Mouse (Mus musculus) adrenal gland, postnatal 36 days (tissue): ENCODE measurements around the gene Fam217a. TPM values are rescaled to one million over a fixed set of nuclear protein-coding genes. Genes with fewer than 3 reads are reported as not detected.
"Not testable (repeated sequence)": the region's sequence is repeated elsewhere in the genome, so short reads cannot be mapped to it uniquely, and the experiment has no call there.

Source experiments
- DNase-seq, 2 experiments: peaks; one replicate each; pipeline ENCODE4 v3.0.0; 2021; ENCODE audit warnings: mixed read lengths in 1 of 2
- long read RNA-seq, 2 experiments: library from polyadenylated mRNA; stranded (forward); transcript quantifications; one replicate each; pipeline ENCODE4 v2.0.0; 2021; ENCODE audit warnings: borderline sequencing depth in 2 of 2
- total RNA-seq, 2 experiments: library from RNA; stranded (reverse); gene quantifications; 2 replicates each; pipeline ENCODE4 v1.2.3; 2021

Fam217a gene
- 1 to 10 TPM in 1 of 2 experiments, under 1 TPM in 1; 0.76 to 1.4 TPM for total RNA-seq
- long read RNA-seq, experiment 1 = 0 reads
- long read RNA-seq, experiment 2 = 0 reads

GRCm38 (mm10) chr13:34924210-34924609, at the start of gene Fam217a, which contains the start of gene 4933417A18Rik:
TSS of gene Fam217a (minus strand) at chr13:34924310.
TSS of gene 4933417A18Rik (plus strand) at chr13:34924409.
- no peak for DNase-seq

- no peak for DNase-seq
Observed at GRCm38 (mm10) chr13:34973770-34974169, 49.7 kb upstream of the Fam217a start.

- peak in 1 of 2 experiments; percentile 14 for DNase-seq
Observed at GRCm38 (mm10) chr13:34973149-34973548, 49.0 kb upstream of the Fam217a start.

DNA sequence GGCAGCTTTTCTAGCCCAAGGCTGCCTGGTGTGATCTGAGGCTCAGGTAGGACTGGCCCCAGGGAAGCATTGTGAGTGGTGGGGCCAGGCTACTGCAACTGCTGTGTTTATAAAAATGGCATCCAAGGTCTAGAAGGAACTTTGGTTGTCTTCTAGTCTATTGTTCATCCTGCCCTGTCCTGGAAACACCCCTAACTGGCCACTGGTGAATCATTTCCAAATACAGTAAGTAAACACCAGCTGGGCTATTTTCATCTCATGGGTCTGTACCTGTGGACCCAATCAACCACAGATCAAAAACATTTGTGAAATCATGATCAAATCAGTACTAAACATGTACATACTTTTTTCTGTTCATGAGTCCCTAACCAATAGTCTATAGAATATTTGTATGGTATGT, 48.3 kb upstream of the Fam217a start:
- DNase-seq = not testable (repeated sequence)

DNA sequence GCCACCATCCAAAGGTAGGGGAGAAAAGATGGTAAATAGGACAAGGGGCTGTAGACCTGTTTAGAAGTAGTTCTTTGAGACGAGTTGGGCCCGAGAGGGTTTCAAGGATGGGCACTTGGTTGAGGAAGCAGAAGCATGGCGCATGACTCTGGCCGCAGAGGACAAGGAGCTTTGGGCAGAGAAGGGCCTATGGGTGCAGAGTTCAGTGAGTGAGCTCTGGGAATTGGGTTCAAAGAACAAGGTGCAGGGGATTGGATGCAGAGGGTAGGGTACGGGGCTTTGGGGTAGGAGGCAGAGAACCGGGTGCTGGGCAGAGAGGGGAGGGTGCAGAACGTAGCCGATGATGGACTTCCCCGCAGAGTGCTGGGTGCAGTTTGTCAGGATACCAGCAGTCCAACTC, 41.5 kb upstream of the Fam217a start:
- DNase-seq = not testable (repeated sequence)

DNA sequence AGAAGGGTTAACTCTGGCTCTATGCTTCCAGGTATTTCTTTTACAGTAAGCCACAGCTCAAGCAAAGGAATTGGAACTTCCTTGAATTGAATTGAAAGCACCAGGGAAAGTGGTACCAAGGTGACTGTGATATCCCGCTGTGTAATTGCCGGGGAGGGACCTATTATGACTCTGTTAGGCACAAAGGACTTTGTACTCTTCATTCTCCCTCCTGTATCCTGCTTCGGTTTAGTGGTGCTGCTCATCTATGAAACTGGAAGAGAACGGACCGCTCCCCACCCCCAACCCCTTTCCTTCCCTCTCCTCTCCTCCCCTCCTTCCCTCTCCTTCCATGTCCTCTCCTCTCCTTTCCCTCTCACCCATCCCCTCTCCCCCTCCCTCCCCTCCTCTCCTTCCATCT, 40.8 kb upstream of the Fam217a start:
- DNase-seq = no peak

- DNase-seq = peak in 1 of 2 experiments; percentile 2
Observed at GRCm38 (mm10) chr13:34964419-34964818, 40.3 kb upstream of the Fam217a start.

GRCm38 (mm10) chr13:34963511-34964397, 39.6 kb upstream of the Fam217a start, which contains the start of gene Eci3:
TSS of gene Eci3 (minus strand) at chr13:34963810.
- DNase-seq = peak; percentile 34 to 60

DNA sequence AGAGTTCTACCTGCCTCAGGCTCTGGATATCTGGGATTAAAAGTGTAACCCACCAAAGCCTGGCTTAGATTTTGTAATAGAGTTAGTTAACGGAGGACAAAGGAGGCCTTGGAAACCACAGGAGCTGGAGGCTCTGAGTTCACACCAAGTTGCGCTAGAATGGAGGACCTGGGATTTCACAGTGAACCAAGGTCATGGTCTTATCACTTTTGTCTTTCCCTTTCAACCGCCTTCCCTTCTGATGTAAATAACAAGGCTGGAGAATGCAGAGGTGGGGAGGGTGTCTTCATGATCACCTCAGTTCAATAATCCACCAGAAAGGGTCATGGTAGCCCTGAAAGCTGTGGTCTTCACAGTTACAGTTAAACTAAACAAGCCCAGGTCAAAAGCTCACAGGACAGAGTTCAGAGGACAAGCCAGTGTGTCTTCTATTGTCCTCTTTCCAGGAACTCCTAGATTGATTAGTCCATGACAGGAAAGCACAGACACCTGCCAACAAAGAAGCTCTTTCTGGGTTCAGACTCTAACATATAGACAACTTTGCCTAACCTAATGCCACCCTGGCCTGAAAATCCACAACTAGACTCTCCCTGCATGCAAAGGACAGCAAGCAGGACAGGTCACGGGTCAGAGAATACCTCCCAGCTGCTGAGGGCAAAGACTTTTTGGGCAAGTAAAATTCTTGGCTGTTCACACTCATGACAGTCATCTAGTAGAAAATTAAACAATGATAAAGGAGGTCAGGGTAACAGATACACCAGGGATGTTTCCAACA, 37.1 kb upstream of the Fam217a start:
- DNase-seq = no peak

DNA sequence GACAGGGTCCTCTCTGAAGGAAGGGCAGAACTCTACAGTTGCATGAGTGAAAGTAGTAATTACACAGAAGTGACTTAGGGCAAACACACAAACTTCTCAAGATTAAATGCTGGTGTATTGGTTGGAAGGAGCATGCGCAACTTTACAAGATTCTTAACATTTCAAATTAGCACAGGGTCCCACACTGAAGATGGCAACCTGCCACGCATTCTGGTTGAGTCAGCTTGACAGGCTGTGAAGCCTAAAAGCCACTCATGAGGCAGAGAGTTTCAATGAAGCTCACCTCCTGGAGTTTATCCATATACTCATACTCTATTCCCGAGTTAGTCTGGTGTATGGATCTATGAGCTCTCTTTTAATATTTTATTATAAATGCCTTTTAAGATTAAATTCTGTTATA, 34.0 kb upstream of the Fam217a start:
- peak in 1 of 2 experiments; percentile 1 for DNase-seq

GRCm38 (mm10) chr13:34956901-34957300, 32.8 kb upstream of the Fam217a start:
- no peak for DNase-seq

GRCm38 (mm10) chr13:34951437-34951836, 27.3 kb upstream of the Fam217a start:
- DNase-seq = not testable (repeated sequence)

- no peak for DNase-seq
Observed at GRCm38 (mm10) chr13:34942370-34942769, 18.3 kb upstream of the Fam217a start.

DNA sequence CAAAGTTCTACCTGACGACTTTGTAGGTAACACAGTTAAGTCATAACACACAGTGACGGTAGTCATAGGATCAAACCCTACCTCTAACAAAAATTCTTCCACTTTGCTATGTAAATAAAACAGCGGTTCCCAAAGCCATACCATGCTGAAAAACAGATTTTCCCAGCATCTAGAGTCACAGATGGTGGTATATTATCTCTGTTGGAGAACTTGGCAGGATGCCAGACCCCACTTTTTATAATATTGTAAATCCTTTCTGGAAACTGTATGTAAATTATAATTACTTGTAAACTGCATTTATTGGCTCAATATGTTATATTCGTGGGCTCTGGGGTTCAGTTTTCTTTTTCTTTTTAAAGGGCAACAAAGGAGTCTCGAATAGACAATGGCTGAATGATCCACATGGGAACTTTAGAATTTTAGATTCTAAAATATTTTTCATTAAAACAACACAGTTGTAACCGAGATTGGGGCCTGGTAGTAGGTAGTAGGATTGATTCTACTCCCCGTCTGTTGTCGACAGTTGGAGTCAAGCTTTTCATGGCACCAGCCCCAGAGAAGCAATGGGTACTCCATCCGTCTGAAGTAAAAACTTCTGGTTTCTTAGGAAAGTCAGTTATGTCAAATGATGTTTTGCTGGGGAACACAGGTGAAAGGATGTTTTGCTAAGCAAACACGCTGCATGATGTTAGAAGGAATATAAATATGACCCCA, 11.0 kb upstream of the Fam217a start:
- no peak for DNase-seq

GRCm38 (mm10) chr13:34916520-34917167, 7.5 kb downstream of the Fam217a start:
- peak; percentile 14 to 30 for DNase-seq

DNA sequence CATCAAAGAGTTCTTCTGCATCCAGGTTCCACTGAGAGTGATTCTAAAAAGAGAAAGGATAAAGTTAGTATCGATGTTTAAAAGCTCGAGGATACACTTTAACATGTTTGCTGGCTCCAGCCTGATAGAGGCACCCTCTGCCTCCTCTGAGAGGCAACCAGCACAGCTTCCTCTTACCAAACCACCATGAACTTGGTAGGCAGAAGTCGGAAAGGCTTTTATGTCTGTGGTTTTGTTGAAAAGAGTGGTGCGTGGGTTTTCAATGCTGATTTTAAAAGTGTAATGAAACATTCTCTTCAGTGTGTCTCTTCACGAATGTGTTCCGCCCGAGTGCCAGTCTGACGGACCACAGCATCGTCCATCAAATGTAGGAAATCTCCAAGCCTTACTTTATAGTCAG, 9.5 kb downstream of the Fam217a start:
- no peak for DNase-seq

DNA sequence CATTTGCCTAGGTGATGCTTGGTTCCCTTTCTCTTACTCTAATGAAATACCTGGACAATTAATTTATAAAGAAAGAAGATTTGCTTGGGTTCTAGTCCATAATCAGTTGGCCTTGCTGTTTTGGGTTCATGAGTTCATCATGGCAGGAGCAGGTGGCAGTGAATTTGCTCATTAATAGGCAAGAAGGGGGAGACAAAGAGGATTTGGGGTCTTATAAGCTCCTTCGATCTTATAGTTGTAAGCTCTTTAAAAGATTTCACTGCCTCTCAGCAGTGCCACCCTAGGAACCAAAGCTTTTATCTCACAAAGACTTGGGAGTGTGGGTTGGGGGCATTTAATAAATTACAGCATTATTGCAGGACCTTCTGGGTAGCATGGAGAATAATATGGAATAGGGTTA, 31.2 kb downstream of the Fam217a start:
- DNase-seq = no peak

- DNase-seq = no peak
Observed at GRCm38 (mm10) chr13:34876481-34876880, 47.6 kb downstream of the Fam217a start.

DNA sequence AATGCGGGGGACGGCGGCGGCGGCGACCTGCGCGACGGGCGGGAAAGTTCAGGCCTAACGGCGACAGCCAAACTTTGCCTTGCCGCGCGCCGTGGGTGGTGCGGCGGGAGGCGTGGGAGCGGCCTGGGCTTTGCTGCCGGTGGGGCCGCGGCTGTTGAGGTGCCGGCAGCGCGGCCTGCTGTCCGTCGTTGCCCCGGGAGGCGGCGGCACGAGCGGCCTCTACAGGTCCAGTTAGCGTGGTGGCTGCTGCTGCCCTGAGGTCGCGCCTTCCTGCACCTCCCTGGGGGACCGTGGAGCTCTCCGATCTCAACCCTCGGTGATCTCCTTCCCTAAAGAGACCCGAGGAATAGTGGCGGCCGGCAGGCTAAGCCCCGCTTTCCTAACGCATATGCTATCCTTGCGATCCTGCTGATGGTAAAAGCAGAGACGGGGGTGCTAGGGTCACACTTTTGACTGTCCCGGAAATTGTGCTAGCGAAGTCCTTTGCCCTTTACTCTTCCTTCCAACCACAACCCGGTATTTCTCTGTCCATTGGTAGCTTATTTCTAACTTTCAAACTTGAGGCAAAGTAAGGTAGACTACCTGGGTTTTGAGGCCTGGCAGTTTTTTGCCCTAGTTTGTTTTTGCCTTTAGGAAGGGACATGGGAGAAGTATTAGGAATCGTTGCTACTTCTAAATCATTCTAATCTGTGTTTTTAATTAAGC, 48.2 kb downstream of the Fam217a start:
- DNase-seq = peak; percentile 77 to 83

DNA sequence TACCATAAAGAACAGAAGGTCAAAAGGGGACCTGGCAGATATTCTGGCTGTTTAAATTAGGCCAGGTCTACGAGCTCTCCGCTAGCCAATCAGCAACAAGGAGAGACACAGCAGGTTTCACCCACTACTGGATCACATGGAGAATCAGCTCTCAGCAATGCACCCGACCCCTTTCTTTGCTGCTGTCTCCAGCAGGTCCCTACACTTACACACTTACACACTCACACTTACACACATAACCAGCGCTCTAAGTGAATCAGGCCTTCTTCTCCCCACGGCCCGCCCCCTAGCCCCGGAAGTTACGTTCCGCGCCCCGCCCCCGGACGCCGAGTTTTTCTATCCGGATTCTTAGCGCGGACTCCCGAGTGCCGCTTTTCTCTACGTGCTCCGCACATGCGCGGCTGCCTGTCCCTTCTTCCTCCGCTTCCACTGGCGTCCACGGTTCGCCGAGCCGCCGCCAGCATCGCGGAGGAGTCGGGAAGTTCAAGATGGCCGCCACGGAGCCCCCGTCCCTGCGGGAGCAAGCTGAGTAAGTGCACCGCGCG, 48.9 kb downstream of the Fam217a start, which contains the start of gene Prpf4b:
TSS of gene Prpf4b (plus strand) at position 137 of the 545 bp plus-strand sequence.
- peak; percentile 95 to 96 for DNase-seq
